Mouse (Mus musculus) liver, adult 2 months (tissue): Measurements from ENCODE around the gene Dnajc11.

Experiments used
- CTCF ChIP-seq: fragments of 200-500 bp; IDR thresholded peaks from 2 replicates; pipeline ENCODE4 v1.5.1; 2011; ENCODE audit warnings: low read depth, low read length, control low read depth
- POLR2A ChIP-seq: fragments of 200-500 bp; IDR thresholded peaks from 2 replicates; pipeline ENCODE4 v1.6.1; 2011; ENCODE audit warnings: low read length, control low read depth; ENCODE audit not compliant: insufficient read depth; ENCODE audit errors: extremely low read depth

GRCm38 (mm10) chr4:152011171-152011760, 77.8 kb downstream of the Dnajc11 start:
- no peak for TF ChIP-seq CTCF
- TF ChIP-seq POLR2A = no peak
